Mouse (Mus musculus): Measurements from ENCODE around the gene Mtor.

DNA sequence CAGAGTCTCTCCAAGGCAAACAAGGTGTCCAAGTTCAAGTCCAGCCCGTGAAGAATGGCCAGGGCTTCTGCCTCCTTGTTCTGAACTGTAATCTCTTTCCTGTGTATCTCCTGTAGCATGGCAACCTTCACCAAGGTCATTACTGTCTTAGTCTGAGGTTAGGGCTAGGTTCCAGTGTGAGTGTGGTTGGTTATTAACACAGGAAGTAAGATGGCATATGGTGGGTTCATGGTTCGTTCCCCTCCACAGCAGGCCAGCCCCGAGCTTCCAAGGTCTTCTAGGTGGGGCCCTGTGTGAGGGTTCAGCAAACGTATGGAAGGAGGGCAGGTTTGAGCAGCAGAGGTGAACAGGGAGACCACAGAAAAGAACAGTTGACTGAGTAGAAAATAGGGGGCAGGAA, 15.9 kb upstream of the Mtor start:
- TF ChIP-seq CTCF (IDR thresholded peaks at IDR 0.05; ENCODE audit: extremely low read depth, insufficient read depth, low read length) (no peak), POLR2A (IDR thresholded peaks at IDR 0.05; ENCODE audit: extremely low read depth, insufficient read depth, low read length) (no peak)

All from cortical plate, adult 2 months (tissue).